Mouse (Mus musculus): Measurements from ENCODE around the gene Lin7a.

DNA sequence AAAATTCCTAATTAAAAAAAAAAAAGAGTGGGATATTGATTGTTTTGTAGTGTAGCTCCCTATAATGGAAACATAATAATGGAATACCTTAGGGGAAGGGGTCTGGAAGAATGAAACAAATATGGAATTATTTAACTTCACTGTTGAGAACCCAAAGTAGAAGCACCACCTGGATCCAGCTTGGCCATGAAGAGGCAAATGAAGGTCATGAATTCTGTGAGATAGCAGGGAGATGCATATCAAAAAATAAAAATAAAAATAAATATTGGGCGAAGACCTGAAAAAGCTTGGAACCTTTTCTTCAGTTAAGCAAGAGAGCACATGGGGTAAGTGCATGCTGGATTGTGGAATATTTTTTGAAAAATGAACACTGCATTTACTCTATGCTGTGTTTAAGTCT lies 43.6 kb upstream of the Lin7a start:
- TF ChIP-seq TAL1 (IDR thresholded peaks at IDR 0.05; ENCODE audit: low read length) (no peak), GATA1 (IDR thresholded peaks at IDR 0.05; ENCODE audit: low read length) (no peak)

Data from erythroblast, embryonic 14.5 days (primary cell).